Mouse (Mus musculus): ENCODE measurements around the gene Cfap70.

GRCm38 (mm10) chr14:20422257-20422656 lies 29.8 kb downstream of the Cfap70 start:
- TF ChIP-seq EP300 (IDR thresholded peaks at IDR 0.05): no peak
- TF ChIP-seq CTCF (IDR thresholded peaks at IDR 0.05): no peak

All from lung, postnatal 0 days (tissue).